Mouse (Mus musculus): ENCODE data around the gene Ttc27. TPM values are rescaled to one million over a fixed set of nuclear protein-coding genes. Genes with fewer than 3 reads are reported as not detected.

Ttc27 gene
- total RNA-seq, 2 experiments from 2014 or later = 21.9 to 29.4 TPM

GRCm38 (mm10) chr17:74869556-74869955 is 152.0 kb downstream of the Ttc27 start:
- Histone ChIP-seq H3K4me3 (no peak overlapping the region), H3K27ac (no peak overlapping the region)
- TF ChIP-seq CTCF (IDR thresholded peaks at IDR 0.05) = no peak
- DNase-seq (ENCODE audit: extremely low spot score in 1 of 2, low spot score in 2 of 2) = no peak
- intact Hi-C loops (cut with DNase I) = no loop called here

GRCm38 (mm10) chr17:74870177-74871160 is 152.9 kb downstream of the Ttc27 start:
- no peak for TF ChIP-seq CTCF (IDR thresholded peaks at IDR 0.05)
- H3K4me3 ChIP-seq = no peak overlapping the region
- intact Hi-C loops (cut with DNase I) = no loop called here
- no peak for DNase-seq (ENCODE audit: extremely low spot score in 1 of 2, low spot score in 2 of 2)
- H3K27ac ChIP-seq = no peak overlapping the region

- TF ChIP-seq CTCF (IDR thresholded peaks at IDR 0.05) = no peak
- Histone ChIP-seq H3K4me3 (no peak overlapping the region), H3K27ac (no peak overlapping the region)
- DNase-seq (ENCODE audit: extremely low spot score in 1 of 2, low spot score in 2 of 2) = no peak
- intact Hi-C loops (cut with DNase I) = no loop called here
Observed at GRCm38 (mm10) chr17:74872567-74872966, 155.0 kb downstream of the Ttc27 start.

- H3K4me3 ChIP-seq = no peak overlapping the region
- intact Hi-C loops (cut with DNase I) = no loop called here
- no peak overlapping the region for H3K27ac ChIP-seq
- no peak for TF ChIP-seq CTCF (IDR thresholded peaks at IDR 0.05)
- no peak for DNase-seq (ENCODE audit: extremely low spot score in 1 of 2, low spot score in 2 of 2)
Observed at GRCm38 (mm10) chr17:74873756-74874155, 156.2 kb downstream of the Ttc27 start.

GRCm38 (mm10) chr17:74875740-74876139 is 158.2 kb downstream of the Ttc27 start:
- no peak overlapping the region for H3K27ac ChIP-seq
- DNase-seq (ENCODE audit: extremely low spot score in 1 of 2, low spot score in 2 of 2) = no peak
- TF ChIP-seq CTCF (IDR thresholded peaks at IDR 0.05) = no peak
- no peak overlapping the region for H3K4me3 ChIP-seq
- intact Hi-C loops (cut with DNase I) = loop anchor here (5.0 kb wide), 1 partner anchor 117 kb away; no protein-coding TSS in a partner anchor

GRCm38 (mm10) chr17:74876954-74877353 is 159.4 kb downstream of the Ttc27 start:
- H3K27ac ChIP-seq = no peak overlapping the region
- no peak overlapping the region for H3K4me3 ChIP-seq
- DNase-seq (ENCODE audit: extremely low spot score in 1 of 2, low spot score in 2 of 2) = no peak
- intact Hi-C loops (cut with DNase I) = loop anchor here (5.0 kb wide), 1 partner anchor 115 kb away; no protein-coding TSS in a partner anchor
- TF ChIP-seq CTCF (IDR thresholded peaks at IDR 0.05) = no peak

GRCm38 (mm10) chr17:74879768-74880167 is 162.2 kb downstream of the Ttc27 start:
- no peak for DNase-seq (ENCODE audit: extremely low spot score in 1 of 2, low spot score in 2 of 2)
- no peak for TF ChIP-seq CTCF (IDR thresholded peaks at IDR 0.05)

GRCm38 (mm10) chr17:74887039-74887438 is 169.5 kb downstream of the Ttc27 start:
- Histone ChIP-seq H3K27ac (no peak overlapping the region), H3K4me3 (no peak overlapping the region)
- intact Hi-C loops (cut with DNase I) = no loop called here
- TF ChIP-seq CTCF (IDR thresholded peaks at IDR 0.05) = no peak
- no peak for DNase-seq (ENCODE audit: extremely low spot score in 1 of 2, low spot score in 2 of 2)

More at GRCm38 (mm10) chr17:74879768-74880167, 162.2 kb downstream of the Ttc27 start:
- intact Hi-C loops (cut with DNase I) = loop anchor here (1.0 to 5.0 kb wide), 2 partner anchors 42 to 113 kb away; no protein-coding TSS in a partner anchor
- no peak overlapping the region for H3K27ac ChIP-seq
- H3K4me3 ChIP-seq = no peak overlapping the region

- intact Hi-C loops (cut with DNase I) = no loop called here
- no peak overlapping the region for H3K4me3 ChIP-seq
- no peak overlapping the region for H3K27ac ChIP-seq
- peak in 1 of 2 experiments; percentile 4 for DNase-seq (ENCODE audit: extremely low spot score in 1 of 2, low spot score in 2 of 2)
- TF ChIP-seq CTCF (IDR thresholded peaks at IDR 0.05) = no peak
Observed at GRCm38 (mm10) chr17:74888836-74889534, 171.5 kb downstream of the Ttc27 start.

- no peak overlapping the region for H3K4me3 ChIP-seq
- no peak for DNase-seq (ENCODE audit: extremely low spot score in 1 of 2, low spot score in 2 of 2)
- intact Hi-C loops (cut with DNase I) = no loop called here
- no peak overlapping the region for H3K27ac ChIP-seq
- TF ChIP-seq CTCF (IDR thresholded peaks at IDR 0.05) = no peak
Observed at GRCm38 (mm10) chr17:74889535-74890117, 172.1 kb downstream of the Ttc27 start.

- no peak for TF ChIP-seq CTCF (IDR thresholded peaks at IDR 0.05)
- DNase-seq (ENCODE audit: extremely low spot score in 1 of 2, low spot score in 2 of 2) = no peak
Observed at GRCm38 (mm10) chr17:74902453-74902852, 184.9 kb downstream of the Ttc27 start.

More at GRCm38 (mm10) chr17:74902453-74902852, 184.9 kb downstream of the Ttc27 start:
- no peak overlapping the region for H3K4me3 ChIP-seq
- no peak overlapping the region for H3K27ac ChIP-seq
- intact Hi-C loops (cut with DNase I) = no loop called here

All from left cerebral cortex, adult 2 months (tissue).